Mouse (Mus musculus) limb, embryonic 14.5 days (tissue): ENCODE data around the gene Fgr. TPM values are rescaled to one million over a fixed set of nuclear protein-coding genes. Genes with fewer than 3 reads are reported as not detected.

Experiments
- ATAC-seq: fragments of 200-750 bp; cut with Nextera tagmentation; 2 replicates; pipeline ENCODE4 v1.8.0; 2017; ENCODE audit warnings: low read depth, moderate number of reproducible peaks, moderate TSS enrichment; ENCODE audit not compliant: low FRiP score
- DNase-seq: peaks from one replicate; pipeline ENCODE4 v3.0.0-alpha.2; 2015; ENCODE audit warnings: low spot score
- H3K27ac ChIP-seq: fragments of 300-500 bp; sonication (generic); replicated peaks from 2 replicates; pipeline ENCODE4 v1.5.1; 2014; ENCODE audit warnings: low read depth, mild to moderate bottlenecking, low read length, moderate library complexity, mixed read lengths
- H3K27me3 ChIP-seq: fragments of 300-500 bp; sonication (generic); 2 replicates; pipeline ENCODE4 v1.6.1; 2014; ENCODE audit warnings: low read length, mixed read lengths; ENCODE audit not compliant: control insufficient read depth, insufficient read depth
- H3K36me3 ChIP-seq: fragments of 300-500 bp; sonication (generic); 2 replicates; pipeline ENCODE4 v1.6.1; 2014; ENCODE audit warnings: mild to moderate bottlenecking, low read length, moderate library complexity, mixed read lengths; ENCODE audit not compliant: control insufficient read depth, insufficient read depth
- H3K4me1 ChIP-seq: fragments of 300-500 bp; sonication (generic); 2 replicates; pipeline ENCODE4 v1.6.1; 2014; ENCODE audit warnings: antibody characterized with exemption, low read length, mixed read lengths; ENCODE audit not compliant: control insufficient read depth, insufficient read depth
- H3K4me2 ChIP-seq: fragments of 300-500 bp; sonication (generic); replicated peaks from 2 replicates; pipeline ENCODE4 v1.6.1; 2014; ENCODE audit warnings: low read depth, mild to moderate bottlenecking, low read length, moderate library complexity; ENCODE audit not compliant: severe bottlenecking
- H3K4me3 ChIP-seq: fragments of 300-500 bp; sonication (generic); replicated peaks from 2 replicates; pipeline ENCODE4 v1.5.1; 2014; ENCODE audit warnings: low read length
- H3K9ac ChIP-seq: fragments of 300-500 bp; sonication (generic); 2 replicates; pipeline ENCODE4 v1.6.1; 2014; ENCODE audit warnings: mild to moderate bottlenecking, low read depth, low read length, moderate library complexity; ENCODE audit not compliant: severe bottlenecking
- H3K9me3 ChIP-seq: fragments of 300-500 bp; sonication (generic); 2 replicates; pipeline ENCODE4 v1.6.1; 2016; ENCODE audit warnings: low read length; ENCODE audit not compliant: control insufficient read depth
- POLR2A ChIP-seq: fragments of 200-500 bp; IDR thresholded peaks from 2 replicates; pipeline ENCODE4 v1.8.0; 2012; ENCODE audit warnings: inconsistent platforms, mild to moderate bottlenecking, moderate library complexity, borderline replicate concordance; ENCODE audit not compliant: insufficient read depth, insufficient read length; ENCODE audit errors: extremely low read depth
- WGBS: fragments of 180-500 bp; shearing (Covaris S2); extraction: QIAGEN DNeasy Blood & Tissue Kit; methylation state at CpG from one replicate; pipeline ENCODE4 v1.1.7; 2014; 5-methylcytosine and 5-hydroxymethylcytosine counted together
- polyA plus RNA-seq, 2 experiments: library from polyadenylated mRNA; depleted of rRNA in 1 of 2; stranded (reverse) in 1 of 2; unstranded in 1 of 2; fragments of >200 nt; fragmentation: Nextera tagmentation in 1 of 2; extraction: Ambion mirVana in 1 of 2; gene quantifications; 2 replicates each; pipeline versions ENCODE4 v1.2.1 to v1.2.3; 2012 to 2014

The Fgr gene
- polyA plus RNA-seq, 2 experiments = 0.62 to 0.64 TPM

DNA sequence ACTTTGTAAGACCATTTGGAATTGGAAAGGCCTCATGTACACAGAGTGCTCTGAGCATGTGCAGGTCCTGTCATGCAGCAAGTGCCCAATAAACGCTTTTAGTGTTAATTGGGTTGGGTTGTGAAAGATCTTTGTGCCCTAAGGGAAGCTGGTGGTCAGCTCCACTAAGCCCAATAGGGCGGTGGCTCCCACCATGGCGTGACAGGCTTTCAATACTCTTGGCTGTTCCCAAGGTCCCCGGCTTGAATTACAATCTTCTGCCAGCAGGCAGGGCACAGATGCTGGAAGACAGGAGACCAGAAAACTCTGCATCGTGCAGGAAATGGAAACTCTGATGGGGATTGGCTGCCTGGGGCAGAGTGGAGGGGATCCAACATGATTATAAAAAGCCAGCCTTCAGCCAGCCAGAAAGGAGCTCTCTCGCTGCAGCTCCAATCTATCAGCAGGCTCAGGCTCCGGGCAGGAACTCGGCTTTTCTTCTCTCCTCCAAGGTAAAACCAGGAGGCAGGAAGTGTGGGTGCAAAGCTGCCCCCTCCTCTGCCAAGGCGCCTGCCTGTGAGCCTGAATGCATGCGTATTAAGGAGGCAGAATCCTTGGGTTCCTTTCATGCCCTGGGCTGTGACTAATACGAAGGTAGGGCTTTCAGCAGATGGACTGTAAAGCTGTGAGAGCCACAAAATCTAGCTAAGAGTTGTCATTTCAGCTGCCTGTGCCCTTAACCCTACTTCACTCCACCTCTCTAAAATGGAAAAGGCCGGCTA lies 35.5 kb upstream of the Fgr start:
- ATAC-seq (peak; percentile 85), DNase-seq (peak; percentile 70)
- peak overlapping the region; percentile 37 for H3K4me2 ChIP-seq
- H3K4me3 ChIP-seq = peak overlapping the region; percentile 5; the same call in 1 of the 2 replicates
- TF ChIP-seq POLR2A = no peak
- peak overlapping the region; percentile 87 for H3K27ac ChIP-seq
- H3K9ac ChIP-seq = peak overlapping the region; percentile 17; the same call in 1 of the 2 replicates
- H3K4me1 ChIP-seq = peaks cover 9% of the 10 kb centered on the region
- no peaks in the 10 kb centered on the region for H3K9me3 ChIP-seq
- 18% methylated on average over 12 of the region's 12 CpGs for WGBS
- no peaks in the 10 kb centered on the region for H3K27me3 ChIP-seq
- no peaks in the 10 kb centered on the region for H3K36me3 ChIP-seq

DNA sequence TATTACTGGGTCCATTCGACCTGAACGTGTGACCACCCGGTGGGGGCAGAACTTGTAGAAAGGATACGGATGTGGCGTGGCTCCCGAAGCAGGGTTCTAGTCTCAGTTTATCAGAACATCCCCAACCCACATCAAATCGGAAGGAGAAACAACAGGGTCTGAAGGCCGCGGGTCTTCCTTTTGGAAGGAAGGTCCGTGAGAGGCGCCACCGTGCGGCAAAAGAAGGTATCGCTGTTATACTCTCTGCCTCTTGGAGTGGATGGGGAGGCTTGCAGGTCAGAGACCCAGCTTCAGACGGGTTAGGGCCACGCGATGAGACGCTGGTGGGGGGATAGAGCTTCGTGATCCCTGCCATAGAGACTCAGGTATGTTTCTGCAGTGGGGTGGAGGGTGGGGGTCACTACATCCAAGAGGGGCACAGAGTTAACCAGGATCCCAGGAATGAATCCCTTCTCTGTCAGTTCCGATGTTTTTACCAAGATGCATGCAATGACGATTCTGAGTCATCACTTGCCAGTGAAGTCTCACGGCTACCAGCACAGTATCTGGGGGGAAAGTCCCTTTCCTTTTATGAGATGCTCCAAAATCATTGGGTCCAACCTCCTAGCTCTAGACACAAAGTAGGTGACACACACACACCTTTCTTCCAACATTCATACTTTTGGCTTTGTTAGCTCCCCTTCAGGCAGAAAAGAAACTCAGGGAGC lies 34.3 kb upstream of the Fgr start:
- H3K36me3 ChIP-seq = no peaks in the 10 kb centered on the region
- DNase-seq (peak; percentile 58), ATAC-seq (no peak)
- H3K27me3 ChIP-seq = no peaks in the 10 kb centered on the region
- peaks cover 9% of the 10 kb centered on the region for H3K4me1 ChIP-seq
- H3K9ac ChIP-seq = no peak overlapping the region
- H3K9me3 ChIP-seq = no peaks in the 10 kb centered on the region
- 28% methylated on average over 22 of the region's 22 CpGs for WGBS
- no peak overlapping the region for H3K4me3 ChIP-seq
- no peak overlapping the region for H3K27ac ChIP-seq
- TF ChIP-seq POLR2A = no peak
- H3K4me2 ChIP-seq = 0 out of 2 replicates have a peak overlapping the region, but pooled peaks have one; percentile 21

DNA sequence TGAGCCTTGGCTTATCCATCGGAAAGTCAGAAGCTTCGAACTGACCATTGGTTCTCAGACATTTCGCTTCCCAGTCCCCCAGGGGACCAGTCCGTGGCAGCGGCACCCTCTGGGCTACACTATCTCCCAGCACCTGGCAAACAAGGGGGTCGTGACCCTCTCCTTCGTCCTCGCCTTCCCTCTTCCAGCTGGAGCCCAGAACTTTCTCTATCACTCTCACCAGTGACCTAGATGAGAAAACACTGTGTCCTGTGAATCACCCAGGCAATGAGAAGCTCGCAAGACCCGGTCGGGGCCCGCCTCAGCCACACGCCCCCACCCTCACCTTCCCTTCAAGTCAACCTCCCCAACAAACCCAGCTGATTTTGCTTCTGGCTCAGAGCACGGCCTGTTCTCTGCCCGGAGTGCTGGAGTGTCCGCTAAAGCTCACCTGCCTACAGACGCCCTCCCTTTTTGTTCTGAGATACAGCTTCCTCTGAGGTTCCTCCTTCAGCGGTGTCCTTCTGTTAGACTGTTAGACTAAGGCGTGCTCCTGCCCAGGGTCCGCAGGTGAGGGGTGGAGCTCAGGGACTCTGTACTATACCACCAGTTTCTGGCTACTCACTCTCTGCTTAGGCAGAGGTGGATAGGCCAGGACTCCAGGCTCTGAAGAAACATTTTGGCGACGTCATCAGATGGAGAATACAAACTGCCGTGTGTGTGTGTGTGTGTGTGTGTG lies 32.7 kb upstream of the Fgr start:
- no peak for ATAC-seq
- Histone ChIP-seq H3K4me3 (no peak overlapping the region), H3K9me3 (no peaks in the 10 kb centered on the region), H3K4me2 (no peak overlapping the region), H3K9ac (no peak overlapping the region), H3K4me1 (peaks cover 19% of the 10 kb centered on the region), H3K27me3 (no peaks in the 10 kb centered on the region), H3K27ac (no peak overlapping the region), H3K36me3 (no peaks in the 10 kb centered on the region)
- DNase-seq = no peak
- WGBS = 57% methylated on average over 23 of the region's 23 CpGs
- no peak for TF ChIP-seq POLR2A

DNA sequence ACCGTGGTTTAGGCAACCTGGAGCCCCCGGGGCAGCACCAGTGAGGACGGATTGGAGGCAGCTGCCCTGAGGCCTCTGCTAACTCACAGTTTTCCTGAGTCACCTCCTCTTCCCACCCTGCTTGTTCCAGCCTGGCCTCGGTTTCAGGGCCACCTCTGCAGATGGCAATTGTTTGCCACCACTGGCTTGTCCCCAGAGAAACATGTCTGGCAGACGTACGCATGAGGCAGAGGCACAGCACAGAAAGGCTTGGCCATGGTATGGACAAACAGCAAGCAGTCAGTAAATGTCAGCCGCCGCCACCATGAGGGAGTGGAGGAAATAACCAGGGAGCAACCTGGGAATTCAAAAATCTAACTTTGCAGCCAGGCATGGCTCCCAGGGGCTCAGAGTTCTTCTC lies 30.8 kb upstream of the Fgr start:
- 58% methylated on average over 8 of the region's 8 CpGs for WGBS
- no peak overlapping the region for H3K9ac ChIP-seq
- no peak for TF ChIP-seq POLR2A

DNA sequence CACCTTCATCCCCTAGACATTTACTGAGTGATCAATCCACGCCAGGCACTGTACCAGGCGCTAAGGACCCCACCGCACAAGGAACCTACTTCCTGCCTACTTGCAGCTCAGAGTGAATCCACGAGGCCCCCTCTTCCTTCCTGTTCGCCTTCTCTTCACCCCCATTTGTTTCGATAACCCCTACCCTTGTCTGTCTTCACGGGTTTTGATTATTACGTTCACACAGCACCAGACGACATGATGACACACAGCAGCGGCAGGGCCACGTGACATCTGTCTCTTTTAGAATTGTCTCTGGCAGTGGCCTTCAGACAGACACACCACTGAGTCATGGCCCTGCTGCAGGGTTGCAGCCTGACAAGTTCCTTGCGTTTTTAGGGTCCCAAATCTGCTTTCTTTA lies 29.8 kb upstream of the Fgr start:
- no peak overlapping the region for H3K4me2 ChIP-seq
- peaks cover 20% of the 10 kb centered on the region for H3K4me1 ChIP-seq
- no peak for TF ChIP-seq POLR2A
- DNase-seq (no peak), ATAC-seq (no peak)
- H3K9ac ChIP-seq = no peak overlapping the region
- no peaks in the 10 kb centered on the region for H3K9me3 ChIP-seq
- no peak overlapping the region for H3K4me3 ChIP-seq
- H3K36me3 ChIP-seq = no peaks in the 10 kb centered on the region
- H3K27ac ChIP-seq = no peak overlapping the region
- 72% methylated on average over 12 of the region's 12 CpGs for WGBS
- H3K27me3 ChIP-seq = no peaks in the 10 kb centered on the region

More for the DNA sequence above, 30.8 kb upstream of the Fgr start:
- H3K4me2 ChIP-seq = no peak overlapping the region
- ATAC-seq (no peak), DNase-seq (no peak)
- peaks cover 26% of the 10 kb centered on the region for H3K4me1 ChIP-seq
- H3K27ac ChIP-seq = no peak overlapping the region
- no peak overlapping the region for H3K4me3 ChIP-seq
- H3K9me3 ChIP-seq = no peaks in the 10 kb centered on the region
- no peaks in the 10 kb centered on the region for H3K36me3 ChIP-seq
- H3K27me3 ChIP-seq = no peaks in the 10 kb centered on the region
